Mouse (Mus musculus): ENCODE results near the gene Olfr628. TPM values are rescaled to one million over a fixed set of nuclear protein-coding genes. Genes with fewer than 3 reads are reported as not detected.
"Not testable (repeated sequence)": the region's sequence is repeated elsewhere in the genome, so short reads cannot be mapped to it uniquely, and the experiment has no call there.

The Olfr628 gene
- not detected in 2 replicates for polyA plus RNA-seq (2016; fragmentation: Nextera tagmentation; extraction: Ambion mirVana)

DNA sequence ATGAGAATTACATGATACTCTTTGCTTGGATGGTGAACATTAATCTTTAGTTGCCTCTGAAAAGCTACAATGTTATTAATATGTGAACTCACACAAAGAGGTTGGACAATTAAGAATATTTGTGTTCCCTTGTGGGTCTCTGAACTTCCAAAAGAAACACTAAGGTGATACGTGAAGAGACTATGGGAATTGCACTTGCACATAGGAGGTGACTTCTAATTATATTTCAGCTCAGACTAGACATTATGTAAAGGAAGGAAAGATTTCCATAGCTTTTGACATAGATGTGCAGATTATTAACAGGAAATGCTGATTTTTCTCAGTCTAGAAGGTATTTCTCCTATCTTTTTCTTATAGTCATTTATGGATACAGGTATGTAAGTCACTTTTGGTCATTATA lies at the start of gene Olfr628:
TSS of gene Olfr628 (plus strand) at position 301 of the 400 bp plus-strand sequence.
- H3K9me3 ChIP-seq, result no peaks in the 10 kb centered on the region
- no peaks in the 10 kb centered on the region for H3K4me1 ChIP-seq
- H3K4me2 ChIP-seq (replicated peaks), result no peak within 1 kb of the TSS
- H3K4me3 ChIP-seq, result no peak within 1 kb of the TSS
- WGBS, result 83% methylated on average over 1 of the region's 1 CpGs
- no peaks in the 10 kb centered on the region for H3K36me3 ChIP-seq
- no peak within 1 kb of the TSS for H3K9ac ChIP-seq (replicated peaks)
- H3K27me3 ChIP-seq, result no peaks in the 10 kb centered on the region
- no peak within 1 kb of the TSS for H3K27ac ChIP-seq (replicated peaks)
- no peak for ATAC-seq (ENCODE audit: low FRiP score, low read depth)

DNA sequence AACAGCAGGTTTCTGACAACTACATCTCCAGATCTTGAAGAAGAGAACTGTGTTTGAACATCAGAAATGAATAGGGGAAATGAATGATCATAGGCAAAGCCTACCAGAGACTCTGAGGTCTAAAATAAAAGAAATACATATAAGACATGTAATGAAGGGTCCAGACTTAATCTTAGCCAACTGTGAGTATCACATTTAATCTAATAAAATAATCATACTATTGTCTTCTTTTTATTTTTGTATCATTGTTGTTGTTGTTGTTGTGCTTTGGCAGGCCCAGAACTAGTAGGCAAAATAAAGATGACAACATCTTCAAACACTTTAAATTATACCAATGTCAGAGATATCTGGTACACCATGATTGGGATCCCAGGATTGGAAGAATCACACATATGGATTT lies 47.8 kb upstream of the Olfr628 start, which contains the start of gene Olfr625-ps1:
TSS of gene Olfr625-ps1 (plus strand) at position 301 of the 400 bp plus-strand sequence.
- H3K9ac ChIP-seq (replicated peaks), result no peak within 1 kb of the TSS

DNA sequence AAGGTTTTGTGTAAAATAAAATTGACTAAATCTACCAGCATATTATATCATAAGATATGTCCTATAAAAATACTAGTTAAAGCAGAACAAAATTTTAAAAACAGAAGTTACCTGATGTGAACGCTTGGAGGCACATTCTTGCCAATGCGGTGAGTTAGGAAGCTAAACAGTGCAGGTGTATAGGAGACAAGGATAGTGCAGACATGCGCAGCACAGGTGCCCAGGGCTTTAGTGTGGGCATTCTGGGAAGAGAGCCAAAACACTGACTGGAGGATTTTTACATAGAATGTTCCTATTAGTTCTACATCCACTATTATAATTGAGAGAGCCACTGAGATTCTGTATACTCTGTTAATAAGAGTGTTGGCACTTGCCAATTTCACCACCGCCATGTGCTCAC lies 30.7 kb upstream of the Olfr628 start:
- ATAC-seq (ENCODE audit: low FRiP score, low read depth), result no peak
- Histone ChIP-seq H3K4me2 (replicated peaks) (no peak overlapping the region), H3K36me3 (no peaks in the 10 kb centered on the region), H3K27ac (replicated peaks) (no peak overlapping the region), H3K4me3 (no peak overlapping the region), H3K27me3 (no peaks in the 10 kb centered on the region), H3K9ac (replicated peaks) (no peak overlapping the region), H3K4me1 (no peaks in the 10 kb centered on the region), H3K9me3 (no peaks in the 10 kb centered on the region)
- WGBS, result 90% methylated on average over 4 of the region's 4 CpGs

More for the DNA sequence above, 47.8 kb upstream of the Olfr628 start, which contains the start of gene Olfr625-ps1:
- H3K4me2 ChIP-seq (replicated peaks), result no peak within 1 kb of the TSS
- no peak for ATAC-seq (ENCODE audit: low FRiP score, low read depth)
- no peaks in the 10 kb centered on the region for H3K4me1 ChIP-seq
- H3K36me3 ChIP-seq, result no peaks in the 10 kb centered on the region
- H3K4me3 ChIP-seq, result no peak within 1 kb of the TSS
- no peak within 1 kb of the TSS for H3K27ac ChIP-seq (replicated peaks)
- H3K27me3 ChIP-seq, result no peaks in the 10 kb centered on the region
- H3K9me3 ChIP-seq, result no peaks in the 10 kb centered on the region

DNA sequence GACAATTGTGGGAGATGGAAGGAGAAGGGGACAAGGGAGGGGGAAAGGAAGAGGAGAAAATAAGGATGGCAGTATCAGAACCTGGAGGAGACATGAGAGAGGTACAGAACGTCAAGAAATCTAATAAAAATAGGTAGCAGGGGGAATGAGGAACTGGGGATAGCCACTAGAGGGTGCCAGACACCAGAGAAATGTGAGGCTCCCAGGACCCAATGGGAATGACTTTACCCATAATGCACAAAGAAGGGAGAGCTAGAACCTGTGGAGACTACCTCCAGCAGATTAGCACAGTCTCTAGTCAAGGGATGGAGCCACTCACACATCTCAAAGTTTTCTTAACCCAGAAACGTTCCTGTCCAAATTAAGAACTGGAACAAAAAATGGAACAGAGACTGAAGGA lies 18.1 kb upstream of the Olfr628 start:
- ATAC-seq (ENCODE audit: low FRiP score, low read depth), result no peak
- no peaks in the 10 kb centered on the region for H3K4me1 ChIP-seq
- no peak overlapping the region for H3K27ac ChIP-seq (replicated peaks)
- no peaks in the 10 kb centered on the region for H3K36me3 ChIP-seq
- H3K9me3 ChIP-seq, result no peaks in the 10 kb centered on the region
- no peak overlapping the region for H3K4me3 ChIP-seq
- 29% methylated on average over 2 of the region's 2 CpGs for WGBS
- H3K27me3 ChIP-seq, result no peaks in the 10 kb centered on the region
- no peak overlapping the region for H3K4me2 ChIP-seq (replicated peaks)
- no peak overlapping the region for H3K9ac ChIP-seq (replicated peaks)

DNA sequence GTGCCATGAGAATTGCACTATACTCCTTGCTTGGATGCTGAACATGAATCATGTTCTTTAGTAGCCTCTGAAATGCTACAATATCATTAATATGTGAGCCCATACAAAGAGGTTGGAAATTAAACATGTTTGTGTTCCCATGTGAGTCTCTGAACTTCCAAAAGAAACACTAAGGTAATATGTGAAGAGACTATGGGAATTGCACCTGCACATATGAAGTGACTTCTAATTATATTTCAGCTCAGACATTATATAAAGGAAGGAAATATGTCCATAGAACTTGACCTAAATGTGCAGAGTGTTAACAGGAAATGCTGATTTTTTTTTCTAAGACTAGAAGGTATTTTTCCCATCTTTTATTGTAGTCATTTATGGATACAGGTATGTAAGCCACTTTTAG lies 15.8 kb upstream of the Olfr628 start, which contains the start of gene Olfr243:
TSS of gene Olfr243 (plus strand) at position 301 of the 400 bp plus-strand sequence.
- Histone ChIP-seq H3K4me1 (no peaks in the 10 kb centered on the region), H3K9ac (replicated peaks) (no peak within 1 kb of the TSS), H3K36me3 (no peaks in the 10 kb centered on the region), H3K4me3 (no peak within 1 kb of the TSS), H3K9me3 (no peaks in the 10 kb centered on the region), H3K27ac (replicated peaks) (no peak within 1 kb of the TSS), H3K4me2 (replicated peaks) (no peak within 1 kb of the TSS), H3K27me3 (no peaks in the 10 kb centered on the region)
- no peak for ATAC-seq (ENCODE audit: low FRiP score, low read depth)

DNA sequence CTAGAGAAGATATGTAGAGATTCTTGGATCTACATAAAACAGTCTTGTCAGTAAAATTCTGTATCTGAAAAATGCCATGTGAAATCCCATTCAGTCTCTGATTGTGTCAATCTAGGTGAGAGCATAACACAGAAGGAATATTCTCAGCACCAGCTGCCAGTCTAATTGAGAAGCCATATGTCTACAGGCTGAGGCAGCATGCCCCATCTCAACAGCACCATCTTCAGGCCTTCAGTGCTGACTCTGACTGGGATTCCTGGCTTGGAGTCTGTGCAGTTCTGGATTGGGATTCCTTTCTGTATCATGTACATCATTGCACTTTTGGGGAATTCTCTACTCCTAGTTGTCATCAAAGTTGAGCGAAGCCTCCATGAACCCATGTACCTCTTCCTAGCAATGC lies 13.8 kb upstream of the Olfr628 start:
- not testable (repeated sequence) for H3K4me1 ChIP-seq; H3K9me3 ChIP-seq; H3K27me3 ChIP-seq; H3K4me2 ChIP-seq (replicated peaks); ATAC-seq (ENCODE audit: low FRiP score, low read depth); H3K36me3 ChIP-seq; H3K27ac ChIP-seq (replicated peaks); H3K9ac ChIP-seq (replicated peaks); H3K4me3 ChIP-seq
- 100% methylated on average over 1 of the region's 1 CpGs for WGBS

DNA sequence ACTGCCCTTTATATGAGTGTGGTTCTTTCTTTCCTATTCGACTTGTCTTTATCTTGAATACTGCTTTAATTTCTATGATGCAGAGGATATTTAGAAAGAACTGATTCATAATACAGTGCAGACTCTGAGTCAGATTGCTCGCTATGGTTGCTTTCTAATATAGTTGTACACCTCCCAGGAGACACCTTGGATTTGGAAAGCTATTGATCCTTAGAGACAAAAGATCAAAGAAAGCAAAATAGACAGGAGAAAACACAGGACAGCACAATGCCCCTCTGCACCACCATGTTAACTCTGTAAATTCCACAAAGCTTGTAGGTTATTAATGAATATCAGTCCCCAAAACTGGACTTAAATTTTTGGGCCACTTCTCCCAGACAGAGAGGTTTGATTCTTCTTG lies 14.7 kb downstream of the Olfr628 start, which contains the start of gene Olfr629:
TSS of gene Olfr629 (minus strand) at position 101 of the 400 bp plus-strand sequence.
- no peak within 1 kb of the TSS for H3K27ac ChIP-seq (replicated peaks)
- no peak within 1 kb of the TSS for H3K4me3 ChIP-seq

DNA sequence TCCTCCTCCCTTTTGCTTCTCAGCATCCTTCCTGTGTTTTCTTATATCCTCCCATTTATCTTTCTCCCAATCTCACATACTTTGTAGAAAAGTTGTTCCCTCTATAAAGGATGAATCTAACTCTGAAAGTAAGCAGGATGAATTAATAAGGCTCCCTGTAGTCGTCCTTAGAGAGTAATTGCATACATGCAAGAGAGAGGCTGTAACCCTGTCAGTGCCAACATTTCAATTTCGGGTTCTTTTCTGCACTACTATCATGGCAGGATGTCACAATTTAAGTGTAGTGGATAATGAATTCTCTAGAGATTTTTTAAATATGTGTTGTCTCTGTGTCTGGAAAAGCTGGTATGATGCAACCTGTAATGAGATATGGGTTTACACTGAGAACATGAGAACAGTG lies 27.1 kb downstream of the Olfr628 start, which contains the start of gene Olfr630:
TSS of gene Olfr630 (minus strand) at position 101 of the 400 bp plus-strand sequence.
- H3K27me3 ChIP-seq, result no peaks in the 10 kb centered on the region
- no peak within 1 kb of the TSS for H3K27ac ChIP-seq (replicated peaks)
- 45% methylated on average over 2 of the region's 2 CpGs for WGBS
- no peak for ATAC-seq (ENCODE audit: low FRiP score, low read depth)
- H3K4me3 ChIP-seq, result no peak within 1 kb of the TSS
- no peaks in the 10 kb centered on the region for H3K4me1 ChIP-seq
- no peaks in the 10 kb centered on the region for H3K36me3 ChIP-seq
- no peak within 1 kb of the TSS for H3K4me2 ChIP-seq (replicated peaks)
- H3K9ac ChIP-seq (replicated peaks), result no peak within 1 kb of the TSS
- no peaks in the 10 kb centered on the region for H3K9me3 ChIP-seq

More for the DNA sequence above, 14.7 kb downstream of the Olfr628 start, which contains the start of gene Olfr629:
- no peaks in the 10 kb centered on the region for H3K27me3 ChIP-seq
- H3K9me3 ChIP-seq, result peaks cover 3% of the 10 kb centered on the region; the same call in 1 of the 2 replicates
- H3K4me2 ChIP-seq (replicated peaks), result no peak within 1 kb of the TSS
- WGBS, result 80% methylated on average over 2 of the region's 2 CpGs
- no peak within 1 kb of the TSS for H3K9ac ChIP-seq (replicated peaks)
- no peaks in the 10 kb centered on the region for H3K36me3 ChIP-seq
- no peak for ATAC-seq (ENCODE audit: low FRiP score, low read depth)
- no peaks in the 10 kb centered on the region for H3K4me1 ChIP-seq

DNA sequence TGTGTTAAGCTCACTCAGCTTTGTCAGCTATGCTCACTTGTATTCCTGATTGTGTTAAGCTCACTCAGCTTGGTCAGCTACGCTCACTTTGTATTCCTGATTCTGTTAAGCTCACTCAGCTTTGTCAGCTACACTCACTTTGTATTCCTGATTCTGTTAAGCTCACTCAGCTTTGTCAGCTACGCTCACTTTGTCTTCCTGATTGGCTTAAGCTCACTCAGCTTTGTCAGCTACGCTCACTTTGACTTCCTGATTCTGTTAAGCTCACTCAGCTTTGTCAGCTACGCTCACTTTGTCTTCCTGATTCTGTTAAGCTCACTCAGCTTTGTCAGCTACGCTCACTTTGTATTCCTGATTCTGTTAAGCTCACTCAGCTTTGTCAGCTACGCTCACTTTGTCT lies 32.0 kb downstream of the Olfr628 start:
- H3K4me1 ChIP-seq; ATAC-seq (ENCODE audit: low FRiP score, low read depth); H3K36me3 ChIP-seq; H3K4me3 ChIP-seq; H3K4me2 ChIP-seq (replicated peaks); H3K27ac ChIP-seq (replicated peaks); H3K27me3 ChIP-seq; H3K9me3 ChIP-seq; H3K9ac ChIP-seq (replicated peaks): not testable (repeated sequence)
- 90% methylated on average over 6 of the region's 6 CpGs for WGBS

DNA sequence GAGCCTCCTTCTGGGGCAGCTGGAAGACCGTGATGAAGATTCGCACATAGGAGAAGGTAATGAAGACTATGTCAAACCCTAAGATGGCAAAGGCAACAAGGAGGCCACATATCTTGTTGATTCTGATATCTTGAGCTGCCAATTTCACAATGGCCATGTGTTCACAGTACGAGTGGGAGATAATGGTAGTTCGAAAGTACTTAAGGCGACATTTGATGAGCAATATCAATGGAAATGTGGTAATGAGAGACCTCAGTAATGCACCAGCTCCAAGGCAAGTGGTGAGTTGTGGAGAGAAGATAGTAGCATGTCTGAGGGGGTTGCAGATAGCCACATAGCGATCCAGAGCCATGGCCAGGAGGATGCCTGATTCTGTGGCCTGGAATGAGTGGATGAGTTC lies 37.5 kb downstream of the Olfr628 start:
- not testable (repeated sequence) for H3K27ac ChIP-seq (replicated peaks); H3K27me3 ChIP-seq; H3K9me3 ChIP-seq; H3K9ac ChIP-seq (replicated peaks); H3K4me1 ChIP-seq; ATAC-seq (ENCODE audit: low FRiP score, low read depth); H3K36me3 ChIP-seq; H3K4me3 ChIP-seq; H3K4me2 ChIP-seq (replicated peaks)
- 95% methylated on average over 5 of the region's 6 CpGs for WGBS

DNA sequence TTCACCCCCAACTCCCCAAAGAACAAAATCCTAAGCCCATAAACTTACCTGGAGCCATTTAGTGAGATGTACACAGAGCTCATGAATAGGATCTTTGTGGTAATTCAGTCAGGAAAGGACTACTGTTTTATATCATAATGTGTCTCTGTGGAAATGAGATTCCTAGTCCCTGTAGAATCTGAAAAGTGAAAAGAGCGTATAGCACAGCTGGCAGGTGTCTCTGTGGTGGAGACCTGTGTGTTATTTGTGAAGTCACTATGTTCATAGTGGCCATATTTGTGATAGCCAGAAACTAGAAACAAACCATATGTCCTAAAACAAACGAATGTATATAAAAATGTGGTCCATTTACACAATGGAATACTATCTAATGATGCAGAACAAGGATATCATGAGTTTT lies 41.3 kb downstream of the Olfr628 start, which contains the start of gene Olfr69:
TSS of gene Olfr69 (minus strand) at position 101 of the 400 bp plus-strand sequence.
- H3K4me2 ChIP-seq (replicated peaks), result no peak within 1 kb of the TSS
- H3K27me3 ChIP-seq, result no peaks in the 10 kb centered on the region
- 78% methylated on average over 2 of the region's 2 CpGs for WGBS
- H3K9me3 ChIP-seq, result no peaks in the 10 kb centered on the region
- no peak within 1 kb of the TSS for H3K4me3 ChIP-seq
- no peak within 1 kb of the TSS for H3K27ac ChIP-seq (replicated peaks)
- no peaks in the 10 kb centered on the region for H3K4me1 ChIP-seq
- H3K9ac ChIP-seq (replicated peaks), result no peak within 1 kb of the TSS
- no peak for ATAC-seq (ENCODE audit: low FRiP score, low read depth)
- no peaks in the 10 kb centered on the region for H3K36me3 ChIP-seq

DNA sequence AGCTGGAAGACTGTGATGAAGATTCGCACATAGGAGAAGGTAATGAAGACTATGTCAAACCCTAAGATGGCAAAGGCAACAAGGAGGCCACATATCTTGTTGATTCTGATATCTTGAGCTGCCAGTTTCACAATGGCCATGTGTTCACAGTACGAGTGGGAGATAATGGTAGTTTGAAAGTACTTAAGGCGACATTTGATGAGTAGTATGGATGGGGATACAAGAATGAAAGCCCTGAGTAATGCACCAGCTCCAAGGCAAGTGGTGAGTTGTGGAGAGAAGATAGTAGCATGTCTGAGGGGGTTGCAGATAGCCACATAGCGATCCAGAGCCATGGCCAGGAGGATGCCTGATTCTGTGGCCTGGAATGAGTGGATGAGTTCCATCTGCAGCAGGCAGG lies 47.5 kb downstream of the Olfr628 start:
- WGBS, result 88% methylated on average over 4 of the region's 4 CpGs
- ATAC-seq (ENCODE audit: low FRiP score, low read depth); H3K36me3 ChIP-seq; H3K9ac ChIP-seq (replicated peaks); H3K27ac ChIP-seq (replicated peaks); H3K4me2 ChIP-seq (replicated peaks); H3K27me3 ChIP-seq; H3K9me3 ChIP-seq; H3K4me1 ChIP-seq; H3K4me3 ChIP-seq: not testable (repeated sequence)

DNA sequence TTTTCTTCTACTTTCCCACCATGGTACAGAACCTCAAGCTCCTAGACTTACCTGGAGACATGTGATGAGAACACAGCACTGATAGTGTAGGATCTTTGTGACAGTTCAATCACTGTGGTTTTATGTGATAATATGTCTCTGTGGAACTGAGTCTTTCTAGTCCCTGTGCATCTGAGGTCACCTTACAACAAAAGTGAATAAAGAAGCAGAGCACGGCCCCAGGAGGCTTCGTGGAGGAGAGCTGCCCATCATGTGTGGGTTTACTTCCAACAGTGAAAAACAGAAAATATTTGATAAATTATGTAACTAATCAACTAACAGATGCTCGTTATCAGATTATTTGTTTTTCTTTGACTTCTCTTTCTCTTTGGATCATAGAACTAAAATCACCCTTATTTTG lies 49.4 kb downstream of the Olfr628 start, which contains the start of gene Olfr68:
TSS of gene Olfr68 (minus strand) at position 101 of the 400 bp plus-strand sequence.
- no peak within 1 kb of the TSS for H3K4me2 ChIP-seq (replicated peaks)
- ATAC-seq (ENCODE audit: low FRiP score, low read depth), result no peak
- no peak within 1 kb of the TSS for H3K9ac ChIP-seq (replicated peaks)
- H3K36me3 ChIP-seq, result no peaks in the 10 kb centered on the region
- H3K4me1 ChIP-seq, result no peaks in the 10 kb centered on the region
- no peak within 1 kb of the TSS for H3K4me3 ChIP-seq
- no peak within 1 kb of the TSS for H3K27ac ChIP-seq (replicated peaks)
- H3K27me3 ChIP-seq, result no peaks in the 10 kb centered on the region
- H3K9me3 ChIP-seq, result no peaks in the 10 kb centered on the region
- 86% methylated on average over 3 of the region's 3 CpGs for WGBS

Data from midbrain, embryonic 12.5 days (tissue).